Mouse (Mus musculus) layer of hippocampus, postnatal 10 days (tissue): ENCODE measurements around the gene Gmeb1. TPM values are rescaled to one million over a fixed set of nuclear protein-coding genes. Genes with fewer than 3 reads are reported as not detected.
"Not testable (repeated sequence)": the region's sequence is repeated elsewhere in the genome, so short reads cannot be mapped to it uniquely, and the experiment has no call there.

Source experiments
- DNase-seq, 2 experiments: peaks; one replicate each; pipeline ENCODE4 v3.0.0; 2021; ENCODE audit warnings: low spot score in 2 of 2
- long read RNA-seq: library from polyadenylated mRNA; stranded (forward); transcript quantifications from one replicate; pipeline ENCODE4 v2.0.0, GENCODE M21; 2023
- total RNA-seq, 2 experiments: library from RNA; stranded (reverse); gene quantifications; 2 replicates each; pipeline ENCODE4 v1.2.3; 2021

Gmeb1 gene
- total RNA-seq = 10 to 100 TPM; 27.4 to 28.2 TPM
- long read RNA-seq, partial matches to known transcripts = 0 of 5 reads
- long read RNA-seq, other reads (novel, unspliced or antisense) = 4 of 5 reads

DNA sequence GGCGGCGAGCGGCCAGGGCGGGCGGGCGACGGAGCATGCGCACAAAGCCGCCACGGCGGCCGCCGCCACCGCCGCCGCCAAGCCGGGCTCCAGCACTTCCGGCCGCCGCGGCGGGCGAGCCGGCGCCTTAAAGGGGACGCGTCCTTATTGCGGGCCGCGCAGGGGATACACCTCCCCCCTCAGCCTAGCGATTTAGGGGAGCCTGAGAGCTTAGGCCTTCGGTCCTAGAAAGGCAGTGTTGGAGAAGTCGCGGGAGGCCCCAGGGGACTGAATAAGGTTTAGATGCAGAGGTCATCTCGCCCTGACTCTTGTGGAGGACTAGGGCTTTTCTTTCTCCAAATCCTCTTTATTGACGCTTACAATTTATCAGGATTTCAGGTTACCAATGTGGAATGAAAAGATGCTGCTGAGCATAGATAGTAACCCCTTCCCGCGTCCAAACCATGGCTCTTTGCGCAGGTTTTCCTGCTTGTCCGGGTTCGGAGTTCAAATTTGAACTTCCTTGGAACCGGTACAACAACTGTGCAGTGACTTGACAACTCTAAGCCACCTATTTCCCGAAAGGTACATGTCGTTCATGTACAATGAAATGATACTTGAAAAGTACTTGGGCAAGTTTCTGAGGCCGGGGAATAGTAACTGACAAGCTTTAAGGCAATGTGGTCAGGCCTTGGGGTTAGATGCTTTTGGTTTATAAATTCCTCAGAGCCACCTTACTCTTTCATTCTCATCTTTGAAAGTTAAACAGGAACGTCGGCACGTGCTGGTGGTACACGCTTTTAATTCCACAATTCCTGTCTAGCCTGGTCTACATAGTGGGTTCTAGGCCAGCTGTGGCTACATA is at the start of gene Gmeb1:
Gmeb1 (minus strand) TSS at position 89 of the 844 bp plus-strand sequence.
- DNase-seq = peak; percentile 63 to 80

DNA sequence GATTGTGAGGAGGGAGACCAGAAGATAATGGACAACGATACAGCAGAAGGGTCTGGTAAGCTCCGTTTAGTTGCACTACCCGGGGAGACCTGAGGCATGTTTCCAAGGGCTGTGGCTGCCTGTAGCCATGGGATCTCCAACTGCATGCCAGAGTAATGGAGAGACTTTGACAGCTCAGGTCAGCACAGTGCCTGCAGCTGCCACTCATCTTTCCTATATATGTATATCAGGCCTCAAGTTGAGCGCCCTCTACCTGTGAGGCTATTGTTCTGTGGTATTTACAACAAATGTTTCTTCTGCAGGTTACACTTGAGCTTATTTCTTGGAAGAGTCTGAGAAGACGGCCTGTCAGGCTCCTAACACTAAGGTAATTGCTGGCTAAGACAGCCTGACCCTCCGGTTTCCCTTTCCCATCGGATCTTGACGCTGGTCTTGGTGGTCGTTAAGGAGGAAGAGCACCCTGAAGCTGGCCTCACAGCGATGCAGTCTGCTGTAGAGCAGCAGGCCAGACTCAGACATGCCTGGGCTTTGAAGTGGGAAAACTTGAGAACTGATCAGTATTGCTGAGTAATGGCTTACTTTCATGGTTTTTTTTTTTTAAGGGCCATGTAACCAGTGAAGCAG is 48.6 kb upstream of the Gmeb1 start:
- peak; percentile 30 to 37 for DNase-seq

- DNase-seq = peak; percentile 30 to 40
Observed at GRCm38 (mm10) chr4:132309140-132309848, 47.9 kb upstream of the Gmeb1 start.

DNA sequence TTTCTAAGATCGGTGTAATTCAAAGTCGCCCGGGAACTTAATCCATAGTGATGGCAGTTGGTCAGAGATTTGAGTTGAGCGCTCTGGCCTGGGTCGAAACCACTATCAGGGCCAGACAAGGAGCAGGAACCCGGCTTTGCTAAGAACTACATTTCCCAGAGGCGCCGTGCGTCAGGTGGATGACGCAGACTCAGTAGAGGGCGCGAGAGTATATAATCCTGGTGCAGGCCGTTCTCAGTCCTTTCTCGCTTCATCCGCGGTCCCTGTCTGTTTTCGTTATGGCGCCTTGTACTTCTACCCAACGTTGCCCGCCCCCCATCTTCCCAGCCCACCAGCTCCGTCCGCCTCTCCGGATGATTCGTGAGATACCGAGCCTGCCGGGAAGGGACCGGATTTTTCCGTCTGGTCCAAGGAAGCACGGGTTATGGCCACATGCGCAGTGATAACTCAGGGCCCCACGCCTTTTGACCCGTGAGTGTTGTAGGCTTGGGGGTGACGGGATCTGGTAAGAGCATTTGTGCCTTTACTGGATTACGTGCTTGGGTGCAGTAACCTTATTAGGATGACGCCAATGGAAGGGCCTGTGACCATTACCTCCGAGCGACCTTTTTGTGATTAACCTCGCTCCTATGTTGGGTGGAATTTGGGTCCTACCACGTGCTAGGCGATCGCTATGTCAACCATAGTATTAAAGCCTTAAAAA is 47.2 kb upstream of the Gmeb1 start:
- DNase-seq = peak; percentile 86 to 91

DNA sequence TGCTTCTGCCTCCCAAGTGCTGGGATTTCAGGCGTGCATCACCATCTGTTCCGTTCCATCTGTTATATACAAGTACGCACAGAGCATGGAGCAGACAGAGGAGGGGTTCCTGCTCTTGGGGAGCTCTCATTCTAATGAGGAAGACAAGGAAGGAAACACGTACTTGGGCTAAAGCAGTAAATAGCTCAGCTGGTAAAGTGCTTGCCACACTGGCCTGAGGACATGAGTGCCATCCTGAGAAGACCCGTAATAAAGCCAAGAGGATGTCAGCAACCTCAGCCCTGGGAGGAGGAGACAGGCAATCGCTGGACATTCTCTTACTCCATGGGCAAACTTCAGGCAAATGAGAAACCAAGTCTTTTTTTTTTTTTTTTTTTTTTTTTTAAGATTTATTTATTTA is 44.6 kb upstream of the Gmeb1 start:
- no peak for DNase-seq

DNA sequence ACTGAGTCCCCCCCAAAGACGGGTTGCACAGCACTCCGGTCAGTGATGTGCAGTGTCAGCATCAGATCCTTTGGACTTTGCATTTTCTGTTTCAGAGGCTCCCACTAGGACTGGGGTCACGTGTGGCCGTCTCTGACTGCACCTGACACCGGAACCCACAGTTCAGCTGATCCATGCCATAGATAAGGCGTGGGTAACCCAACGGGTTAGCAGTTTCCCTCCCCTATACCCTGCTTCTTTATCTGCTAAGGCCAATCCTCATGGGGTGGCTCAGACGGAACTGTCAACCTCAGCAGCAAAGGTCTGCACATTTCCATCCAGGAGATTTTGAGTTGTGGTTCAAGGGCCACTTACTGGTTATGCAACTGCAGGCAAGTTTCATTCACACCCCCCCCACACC is 43.9 kb upstream of the Gmeb1 start:
- no peak for DNase-seq

- not testable (repeated sequence) for DNase-seq
Observed at GRCm38 (mm10) chr4:132303484-132303883, 42.1 kb upstream of the Gmeb1 start.

GRCm38 (mm10) chr4:132302939-132303479 is 41.6 kb upstream of the Gmeb1 start, which contains the start of gene Rab42:
Gene Rab42 (minus strand): TSS chr4:132303385.
- DNase-seq = peak; percentile 47 to 57

DNA sequence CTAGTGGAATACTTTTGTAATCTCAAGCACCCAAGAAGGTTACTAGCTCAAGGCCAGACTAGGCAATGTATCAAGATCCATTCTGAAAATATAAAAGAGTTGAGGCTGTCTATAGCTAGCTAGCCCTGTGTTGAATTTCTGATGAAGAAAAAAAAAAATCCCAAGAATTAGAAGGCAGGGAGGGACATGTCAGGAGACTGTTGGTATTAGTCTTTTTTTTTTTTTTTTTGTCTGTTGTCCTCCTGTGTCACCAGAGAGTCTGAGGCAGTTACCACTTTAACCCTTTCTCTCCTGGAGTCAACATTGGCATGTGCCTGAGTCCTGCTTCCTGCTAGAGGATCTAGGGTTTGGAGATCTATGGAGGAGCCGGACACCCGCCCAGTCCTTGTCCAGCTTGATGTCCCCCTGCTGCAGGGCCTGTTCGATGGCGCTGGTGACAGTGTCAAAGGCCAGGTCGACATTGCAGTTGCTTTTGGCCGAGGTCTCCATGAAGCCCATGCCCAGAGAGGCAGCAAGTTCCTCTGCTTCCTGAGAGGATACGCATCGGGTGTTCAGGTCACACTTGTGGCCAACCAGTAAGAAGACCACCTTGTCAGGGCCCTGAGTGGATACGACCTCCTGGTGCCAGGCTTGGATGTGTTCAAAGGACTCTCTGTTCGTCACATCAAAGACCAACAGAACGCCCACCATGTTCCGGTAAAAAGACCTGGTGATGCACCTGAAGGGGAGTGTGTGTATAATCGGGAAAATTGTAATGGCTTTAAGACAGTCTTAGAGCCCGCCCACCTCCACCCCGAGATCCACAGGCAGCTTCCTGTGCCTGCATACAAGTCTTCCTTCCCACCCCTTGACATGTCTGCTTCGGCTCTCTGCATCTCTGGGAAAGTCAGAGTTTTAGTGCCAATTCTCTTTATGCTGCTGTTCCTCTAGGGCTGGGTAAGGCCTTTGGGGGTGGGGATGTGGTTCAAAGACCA is 40.9 kb upstream of the Gmeb1 start:
- no peak for DNase-seq

- no peak for DNase-seq
Observed at GRCm38 (mm10) chr4:132301486-132301885, 40.1 kb upstream of the Gmeb1 start.

GRCm38 (mm10) chr4:132299849-132300248 is 38.4 kb upstream of the Gmeb1 start:
- no peak for DNase-seq

DNA sequence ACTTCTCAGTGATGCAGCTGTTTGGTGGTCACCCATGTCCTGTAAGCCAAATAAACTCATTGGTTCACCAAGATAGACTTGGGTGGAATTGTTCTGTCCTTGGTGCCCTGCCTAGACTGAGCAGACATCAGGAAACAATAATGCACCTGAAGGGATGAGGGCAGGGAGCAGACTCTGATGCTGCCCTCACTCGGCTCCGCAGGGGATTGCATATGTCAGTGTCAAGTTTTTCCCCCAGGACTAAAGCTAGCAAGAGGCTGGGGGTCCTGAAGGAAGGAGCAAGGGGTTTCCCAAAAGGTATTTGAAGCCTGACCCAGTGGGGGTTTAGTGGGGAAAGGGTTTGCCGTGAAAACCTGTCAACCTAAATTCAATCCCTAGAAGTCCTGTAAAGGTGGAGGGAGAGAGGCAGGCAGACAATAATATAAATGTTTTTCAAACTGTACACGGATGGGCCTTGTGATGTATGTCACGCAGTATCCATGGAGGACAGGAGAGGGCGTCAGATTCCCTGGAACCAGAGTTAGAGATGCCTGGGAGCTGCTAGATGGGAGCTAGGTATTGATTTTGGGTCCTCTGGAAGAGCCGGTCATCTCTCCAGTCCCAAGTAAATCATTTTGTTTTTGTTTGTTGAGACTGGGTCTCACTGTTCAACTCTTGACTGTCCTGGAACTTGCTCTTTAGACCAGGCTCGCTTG is 34.4 kb upstream of the Gmeb1 start:
- no peak for DNase-seq

GRCm38 (mm10) chr4:132293682-132294240 is 32.4 kb upstream of the Gmeb1 start:
- DNase-seq = no peak

GRCm38 (mm10) chr4:132292988-132293387 is 31.6 kb upstream of the Gmeb1 start:
- peak; percentile 55 to 75 for DNase-seq

GRCm38 (mm10) chr4:132291624-132292335 is 30.4 kb upstream of the Gmeb1 start:
- no peak for DNase-seq

- DNase-seq = no peak
Observed at GRCm38 (mm10) chr4:132291056-132291455, 29.7 kb upstream of the Gmeb1 start.

DNA sequence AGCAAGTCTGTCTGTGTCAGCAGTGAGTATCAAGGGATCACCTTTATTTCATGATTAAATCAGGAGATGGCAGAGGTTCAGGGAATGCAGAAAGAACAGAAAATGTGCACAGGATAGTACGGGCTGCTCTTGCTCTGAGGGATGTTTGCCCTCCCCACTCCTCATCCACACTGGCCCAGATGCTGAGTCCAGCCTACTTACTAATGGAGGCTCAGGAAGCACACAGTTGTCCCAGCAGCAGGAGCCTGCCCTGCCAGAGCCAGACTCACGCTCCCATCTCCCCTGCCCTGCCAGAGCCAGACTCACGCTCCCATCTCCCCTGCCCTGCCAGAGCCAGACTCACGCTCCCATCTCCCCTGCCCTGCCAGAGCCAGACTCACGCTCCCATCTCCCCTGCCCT is 27.4 kb upstream of the Gmeb1 start:
- not testable (repeated sequence) for DNase-seq

DNA sequence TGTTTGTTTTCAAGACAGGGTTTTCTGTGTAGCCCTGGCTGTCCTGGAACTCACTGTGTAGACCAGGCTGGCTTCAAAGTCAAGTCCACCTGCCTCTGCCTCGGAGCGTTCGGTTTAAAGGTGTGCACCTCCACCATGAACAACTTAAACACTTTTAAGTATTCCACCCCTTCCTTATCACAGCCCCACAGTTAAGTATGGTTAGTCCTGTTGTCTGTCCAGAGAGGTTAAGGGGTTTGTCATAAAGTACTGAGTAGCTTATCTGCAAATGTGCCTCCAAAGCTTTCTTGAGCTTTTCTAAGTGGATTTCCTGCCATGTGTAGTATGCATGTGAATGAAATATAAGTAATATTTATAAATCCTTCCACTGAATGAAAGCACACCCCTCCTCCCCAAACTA is 14.5 kb upstream of the Gmeb1 start:
- DNase-seq = no peak
